Mouse (Mus musculus) myocyte (in vitro differentiated cells): ENCODE data around the gene Bcl6.

Experiments used
- CEBPB ChIP-seq: IDR thresholded peaks from 2 replicates; pipeline ENCODE4 v1.6.1; 2011; ENCODE audit warnings: mild to moderate bottlenecking, moderate library complexity; ENCODE audit not compliant: poor library complexity, insufficient read depth, severe bottlenecking
- E2F4 ChIP-seq: IDR thresholded peaks from one replicate; pipeline ENCODE4 v1.6.1; 2011; ENCODE audit warnings: mild to moderate bottlenecking, control low read depth, moderate library complexity; ENCODE audit not compliant: insufficient read depth
- MYOD1 ChIP-seq, 3 experiments: IDR thresholded peaks; one replicate each; pipeline ENCODE4 v1.6.1; 2011; ENCODE audit warnings: control low read depth in 2 of 3, low read depth in 2 of 3, mild to moderate bottlenecking in 2 of 3, moderate library complexity in 1 of 3; ENCODE audit not compliant: insufficient read length in 2 of 3, control insufficient read depth in 1 of 3
- MYOG ChIP-seq, 3 experiments: IDR thresholded peaks; one replicate each; pipeline ENCODE4 v1.6.1; 2011; ENCODE audit warnings: control low read depth in 2 of 3, low read depth in 2 of 3, mild to moderate bottlenecking in 2 of 3; ENCODE audit not compliant: insufficient read length in 2 of 3, control insufficient read depth in 1 of 3, insufficient read depth in 1 of 3
- TCF3 ChIP-seq: IDR thresholded peaks from one replicate; pipeline ENCODE4 v1.6.1; 2011; ENCODE audit warnings: low read depth, control low read depth; ENCODE audit not compliant: insufficient read length

GRCm38 (mm10) chr16:24022605-24023004 is 34.0 kb upstream of the Bcl6 start:
- TF ChIP-seq CEBPB (no peak), TCF3 (no peak), MYOD1 (IDR thresholded peaks at IDR 0.05; ENCODE audit: control insufficient read depth in 1 of 3, insufficient read length in 2 of 3, low read depth in 2 of 3) (no peak), E2F4 (no peak), MYOG (IDR thresholded peaks at IDR 0.05; ENCODE audit: control insufficient read depth in 1 of 3, insufficient read depth in 1 of 3, insufficient read length in 2 of 3, low read depth in 2 of 3) (no peak)
